Mouse (Mus musculus) ES-Bruce4 (cell line): ENCODE data around the gene Cdk5. TPM values are rescaled to one million over a fixed set of nuclear protein-coding genes. Genes with fewer than 3 reads are reported as not detected.

Experiments
- H3K27ac ChIP-seq: 2 replicates; pipeline ENCODE4 v1.5.1; 2012; ENCODE audit warnings: low read length, inconsistent platforms; ENCODE audit not compliant: insufficient read depth
- H3K27me3 ChIP-seq: 2 replicates; pipeline ENCODE4 v1.6.1; 2012; ENCODE audit warnings: mild to moderate bottlenecking, low read length, inconsistent platforms; ENCODE audit not compliant: control insufficient read depth, poor library complexity, insufficient read depth, severe bottlenecking
- H3K36me3 ChIP-seq: 2 replicates; pipeline ENCODE4 v1.6.1; 2012; ENCODE audit warnings: inconsistent platforms, mild to moderate bottlenecking, low read length, moderate library complexity; ENCODE audit not compliant: control insufficient read depth, poor library complexity, insufficient read depth, severe bottlenecking
- H3K4me1 ChIP-seq: one replicate; pipeline ENCODE4 v1.8.1; 2011; ENCODE audit warnings: low read length; ENCODE audit not compliant: control insufficient read depth, insufficient read depth
- H3K4me3 ChIP-seq: 2 replicates; pipeline ENCODE4 v1.5.1; 2011; ENCODE audit warnings: low read depth, mild to moderate bottlenecking, low read length
- H3K9ac ChIP-seq: 2 replicates; pipeline ENCODE4 v1.6.1; 2012; ENCODE audit warnings: low read depth, mild to moderate bottlenecking, inconsistent platforms; ENCODE audit not compliant: poor library complexity, severe bottlenecking
- H3K9me3 ChIP-seq: replicated peaks from 2 replicates; pipeline ENCODE4 v1.6.1; 2012; ENCODE audit warnings: mild to moderate bottlenecking, low read length, inconsistent platforms; ENCODE audit not compliant: control insufficient read depth, poor library complexity, insufficient read depth, severe bottlenecking
- CTCF ChIP-seq: IDR thresholded peaks from one replicate; pipeline ENCODE4 v1.8.1; 2011; ENCODE audit warnings: low read depth, low read length
- EP300 ChIP-seq: IDR thresholded peaks from 2 replicates; pipeline ENCODE4 v1.6.1; 2011; ENCODE audit warnings: low read depth, low read length; ENCODE audit not compliant: insufficient read depth
- POLR2A ChIP-seq: IDR thresholded peaks from one replicate; pipeline ENCODE4 v1.8.1; 2011; ENCODE audit warnings: low read length; ENCODE audit not compliant: insufficient read depth
- polyA plus RNA-seq: library from polyadenylated mRNA; stranded (reverse); fragments of >200 nt; gene quantifications from 2 replicates; pipeline ENCODE4 v1.2.4, GENCODE M21; 2011; ENCODE audit warnings: low read depth; ENCODE audit not compliant: missing spikeins, insufficient read depth, insufficient read length

Cdk5 gene
- polyA plus RNA-seq, 1 experiment = 34.0 TPM

- Histone ChIP-seq H3K9ac (no peak overlapping the region), H3K36me3 (no peaks in the 10 kb centered on the region), H3K27me3 (no peaks in the 10 kb centered on the region), H3K9me3 (no peaks in the 10 kb centered on the region), H3K4me3 (no peak overlapping the region), H3K27ac (no peak overlapping the region), H3K4me1 (peaks cover 2% of the 10 kb centered on the region)
- no peak for TF ChIP-seq EP300
- TF ChIP-seq POLR2A = no peak
- TF ChIP-seq CTCF = no peak
Observed at GRCm38 (mm10) chr5:24374666-24375328, 48.5 kb downstream of the Cdk5 start.

- H3K36me3 ChIP-seq = no peaks in the 10 kb centered on the region
- no peak for TF ChIP-seq EP300
- no peak for TF ChIP-seq POLR2A
- TF ChIP-seq CTCF = no peak
- no peak overlapping the region for H3K27ac ChIP-seq
- no peaks in the 10 kb centered on the region for H3K27me3 ChIP-seq
- no peak overlapping the region for H3K9ac ChIP-seq
- H3K4me3 ChIP-seq = no peak overlapping the region
- no peaks in the 10 kb centered on the region for H3K9me3 ChIP-seq
- no peaks in the 10 kb centered on the region for H3K4me1 ChIP-seq
Observed at GRCm38 (mm10) chr5:24374216-24374615, 49.1 kb downstream of the Cdk5 start.

GRCm38 (mm10) chr5:24373807-24374206 lies 49.5 kb downstream of the Cdk5 start:
- H3K36me3 ChIP-seq = no peaks in the 10 kb centered on the region
- no peak overlapping the region for H3K9ac ChIP-seq
- no peaks in the 10 kb centered on the region for H3K4me1 ChIP-seq
- no peaks in the 10 kb centered on the region for H3K9me3 ChIP-seq
- H3K4me3 ChIP-seq = no peak overlapping the region
- H3K27ac ChIP-seq = no peak overlapping the region
- H3K27me3 ChIP-seq = no peaks in the 10 kb centered on the region
- TF ChIP-seq POLR2A (no peak), EP300 (no peak), CTCF (no peak)

- Histone ChIP-seq H3K27me3 (no peaks in the 10 kb centered on the region), H3K4me1 (no peaks in the 10 kb centered on the region), H3K27ac (no peak overlapping the region), H3K36me3 (no peaks in the 10 kb centered on the region), H3K4me3 (no peak overlapping the region), H3K9ac (no peak overlapping the region), H3K9me3 (no peaks in the 10 kb centered on the region)
- TF ChIP-seq POLR2A = no peak
- TF ChIP-seq EP300 = no peak
- TF ChIP-seq CTCF = no peak
Observed at GRCm38 (mm10) chr5:24369767-24370166, 53.6 kb downstream of the Cdk5 start.

Other genes with a start within 250 kb of the Cdk5 start
- gene Kcnh2, start 71.9 kb downstream of the Cdk5 start, polyA plus RNA-seq = 3.3 and 5.8 TPM in 2 replicates
- 1.1 and 1.2 TPM in 2 replicates for gene Nos3, start 58.7 kb downstream of the Cdk5 start, polyA plus RNA-seq
- gene Atg9b, start 31.4 kb downstream of the Cdk5 start, polyA plus RNA-seq = 10.3 and 10.6 TPM in 2 replicates
- 28.8 and 29.6 TPM in 2 replicates for gene Abcb8, start 29.9 kb downstream of the Cdk5 start, polyA plus RNA-seq
- 0.88 TPM in 1 of 2 replicates, not detected in the other for gene Asic3, start 10.1 kb downstream of the Cdk5 start, polyA plus RNA-seq
- gene Slc4a2, start 307 bp upstream of the Cdk5 start, polyA plus RNA-seq = 11.3 and 12.6 TPM in 2 replicates
- 51.6 and 59.8 TPM in 2 replicates for gene Fastk, start 21.8 kb upstream of the Cdk5 start, polyA plus RNA-seq
- gene Tmub1, start 24.3 kb upstream of the Cdk5 start, polyA plus RNA-seq = 4.8 and 7.7 TPM in 2 replicates
- 76.8 and 79.9 TPM in 2 replicates for gene Agap3, start 28.6 kb upstream of the Cdk5 start, polyA plus RNA-seq
- gene Gbx1, start 103.7 kb upstream of the Cdk5 start, polyA plus RNA-seq = 0.20 TPM in 1 of 2 replicates, not detected in the other
- gene Asb10, start 117.4 kb upstream of the Cdk5 start, polyA plus RNA-seq = not detected in 2 replicates
- not detected in 2 replicates for gene 4931409K22Rik, start 133.3 kb upstream of the Cdk5 start, polyA plus RNA-seq
- 113 and 120 TPM in 2 replicates for gene Abcf2, start 153.9 kb upstream of the Cdk5 start, polyA plus RNA-seq
- 5.7 and 8.3 TPM in 2 replicates for gene Chpf2, start 163.2 kb upstream of the Cdk5 start, polyA plus RNA-seq
- gene Smarcd3, start 200.9 kb upstream of the Cdk5 start, polyA plus RNA-seq = 1.5 and 1.9 TPM in 2 replicates